In genomic region chr2:74686301-74686987, GRCm38 (mm10) we compare ENCODE assay signal across 9 mouse cellular contexts. TPM values are rescaled to one million over a fixed set of nuclear protein-coding genes. Genes with fewer than 3 reads are reported as not detected.
DNase-seq lines count a peak whose midpoint lies in the region; ATAC-seq and TF ChIP-seq lines count a peak whose summit lies in the region.
"Had no signal": no experiment of that assay in that cellular context is flagged by ENCODE, and none has a peak within 500 bp of the region (broad histone marks: within the 10 kb centered on the region; RNA-seq: fewer than 3 reads in every experiment).

No protein-coding gene starts in this region.

- H3K36me3 ChIP-seq in ES-E14 (ENCODE audit: control insufficient read depth, insufficient read depth, low read length, poor library complexity, severe bottlenecking): no peaks in the 10 kb centered on the region
- no peaks in the 10 kb centered on the region for H3K36me3 ChIP-seq in liver, postnatal 0 days (replicated peaks; ENCODE audit: insufficient read depth, low read length)
- H3K36me3 ChIP-seq in forebrain, embryonic 10.5 days (replicated peaks): no peaks in the 10 kb centered on the region

- no peak overlapping the region for H3K4me2 ChIP-seq in liver, postnatal 0 days (ENCODE audit: low read depth, low read length)

- peak; percentile 76 for TF ChIP-seq CTCF in layer of hippocampus, adult 2 months (conservative IDR thresholded peaks at IDR 0.05)
- peak; percentile 55 for TF ChIP-seq CTCF in liver, postnatal 0 days (IDR thresholded peaks at IDR 0.05; ENCODE audit: low read depth)

- TF ChIP-seq EP300 in liver, postnatal 0 days (IDR thresholded peaks at IDR 0.05; ENCODE audit: low read depth): no peak

- WGBS in liver, postnatal 0 days (ENCODE audit: insufficient replicate concordance): 7% methylated on average over 17 of the region's 17 CpGs
- WGBS in forebrain, embryonic 10.5 days: 5% methylated on average over 17 of the region's 17 CpGs

- H3K9ac ChIP-seq in ES-E14 (ENCODE audit: insufficient read depth, low read depth, low read length, poor library complexity, severe bottlenecking): no peak overlapping the region
- H3K9ac ChIP-seq in liver, postnatal 0 days (replicated peaks): no peak overlapping the region

- DNase-seq in layer of hippocampus, adult 2 months (ENCODE audit: low spot score in 2 of 2): peak in 1 of 2 experiments; percentile 44
- no peak for DNase-seq in layer of hippocampus, adult 9-10 months (ENCODE audit: low spot score)
- DNase-seq in ES-E14 (ENCODE audit: low read depth, low spot score): no peak
- peak; percentile 25 for DNase-seq in c-Kit-positive CD71-positive TER-119-negative erythroid progenitor cells, embryonic 14.5 days (ENCODE audit: low read depth)
- DNase-seq in kidney, adult 11 months: peak; percentile 80
- DNase-seq in liver, postnatal 0 days: no peak
- peak; percentile 63 for DNase-seq in right cerebral cortex, postnatal 4 days
- DNase-seq in forebrain, embryonic 10.5 days (ENCODE audit: extremely low spot score, low spot score): no peak

- in situ Hi-C loops in ES-E14 (cut with MboI; ENCODE audit: low sequenced_read_pairs in 2 of 2, unreplicated experiment in 2 of 2): loop anchor here (10.0 to 25.0 kb wide), 2 partner anchors 58 to 901 kb away; no protein-coding TSS in a partner anchor

- no peak overlapping the region for H3K4me3 ChIP-seq in layer of hippocampus, adult 2 months
- H3K4me3 ChIP-seq in ES-E14 (ENCODE audit: insufficient read depth in 1 of 2, low read depth in 1 of 2, low read length in 2 of 2, poor library complexity in 1 of 2, severe bottlenecking in 1 of 2): no peak overlapping the region
- H3K4me3 ChIP-seq in liver, postnatal 0 days (ENCODE audit: low read depth, low read length): no peak overlapping the region
- H3K4me3 ChIP-seq in forebrain, embryonic 10.5 days: no peak overlapping the region

- H3K27ac ChIP-seq in layer of hippocampus, adult 2 months: no peak overlapping the region
- no peak overlapping the region for H3K27ac ChIP-seq in ES-E14 (ENCODE audit: insufficient read depth, low read depth, low read length, poor library complexity, severe bottlenecking)
- H3K27ac ChIP-seq in liver, postnatal 0 days (ENCODE audit: low read depth): no peak overlapping the region
- H3K27ac ChIP-seq in forebrain, embryonic 10.5 days: no peak overlapping the region

- no peaks in the 10 kb centered on the region for H3K9me3 ChIP-seq in ES-E14 (ENCODE audit: control insufficient read depth, insufficient read depth, low read depth, low read length)
- no peaks in the 10 kb centered on the region for H3K9me3 ChIP-seq in liver, postnatal 0 days (ENCODE audit: low read length)
- no peaks in the 10 kb centered on the region for H3K9me3 ChIP-seq in forebrain, embryonic 10.5 days

- no peak for ATAC-seq in liver, postnatal 0 days

- peaks cover 97% of the 10 kb centered on the region for H3K27me3 ChIP-seq in liver, postnatal 0 days (ENCODE audit: insufficient read depth, low read length)
- peaks cover 100% of the 10 kb centered on the region for H3K27me3 ChIP-seq in forebrain, embryonic 10.5 days (ENCODE audit: poor library complexity, severe bottlenecking)

- peaks cover 0 to 3% of the 10 kb centered on the region in 2 experiments; a peak in 1 of 4 replicates for H3K4me1 ChIP-seq in ES-E14 (ENCODE audit: control insufficient read depth in 2 of 2, insufficient read depth in 2 of 2, low read length in 2 of 2, poor library complexity in 1 of 2)
- H3K4me1 ChIP-seq in liver, postnatal 0 days (ENCODE audit: insufficient read depth): peaks cover 3% of the 10 kb centered on the region; the same call in 1 of the 2 replicates
- peaks cover 21% of the 10 kb centered on the region for H3K4me1 ChIP-seq in forebrain, embryonic 10.5 days

TF ChIP-seq in ES-E14, 5 proteins besides CTCF, POLR2A, EP300 and RAD21:
- TF ChIP-seq MAFK (IDR thresholded peaks at IDR 0.05; ENCODE audit: insufficient read depth, low read depth, low read length) (no peak), CHD2 (IDR thresholded peaks at IDR 0.05; ENCODE audit: low read depth, low read length) (0 out of 2 replicates have a peak, but pooled peaks have one; percentile 19), ZC3H11A (IDR thresholded peaks at IDR 0.05; ENCODE audit: borderline replicate concordance, low read depth, low read length) (no peak), ZNF384 (IDR thresholded peaks at IDR 0.05; ENCODE audit: low read depth, low read length) (peak; percentile 98), HCFC1 (IDR thresholded peaks at IDR 0.05; ENCODE audit: borderline replicate concordance, insufficient read depth, low read length) (no peak)

RNA-seq across cellular contexts. Expression of gene Hoxd10, which starts 5.3 kb away (rescaled TPM):
- not detected for total RNA-seq in layer of hippocampus, adult 2 months (2021)
- 0.40 TPM in 1 of 2 replicates, not detected in the other for total RNA-seq in ES-E14 (2012; rRNA removed)
- polyA plus RNA-seq in liver, postnatal 0 days (2015; fragmentation: Nextera tagmentation; extraction: Ambion mirVana): not detected in 2 replicates
- polyA plus RNA-seq in forebrain, embryonic 10.5 days (2016; fragmentation: Nextera tagmentation; extraction: Ambion mirVana): not detected in 2 replicates
- total RNA-seq: layer of hippocampus, postnatal 25 days had no signal

RNA-seq across cellular contexts. Expression of gene Hoxd11, which starts 7.1 kb away (rescaled TPM):
- total RNA-seq in layer of hippocampus, adult 2 months (2021): not detected
- total RNA-seq in ES-E14 (2012; rRNA removed): 0.11 and 0.18 TPM in 2 replicates
- polyA plus RNA-seq in liver, postnatal 0 days (2015; fragmentation: Nextera tagmentation; extraction: Ambion mirVana): not detected in 2 replicates
- not detected in 2 replicates for polyA plus RNA-seq in forebrain, embryonic 10.5 days (2016; fragmentation: Nextera tagmentation; extraction: Ambion mirVana)
- total RNA-seq: layer of hippocampus, postnatal 25 days had no signal

RNA-seq across cellular contexts. Expression of gene Hoxd9, which starts 11.1 kb away (rescaled TPM):
- not detected for total RNA-seq in layer of hippocampus, adult 2 months (2021)
- total RNA-seq in ES-E14 (2012; rRNA removed): 0.37 and 0.76 TPM in 2 replicates
- polyA plus RNA-seq in liver, postnatal 0 days (2015; fragmentation: Nextera tagmentation; extraction: Ambion mirVana): not detected in 2 replicates
- not detected in 2 replicates for polyA plus RNA-seq in forebrain, embryonic 10.5 days (2016; fragmentation: Nextera tagmentation; extraction: Ambion mirVana)
- total RNA-seq: layer of hippocampus, postnatal 25 days had no signal

RNA-seq across cellular contexts. Expression of gene Hoxd12, which starts 11.6 kb away (rescaled TPM):
- total RNA-seq in layer of hippocampus, adult 2 months (2021): not detected
- not detected in 2 replicates for total RNA-seq in ES-E14 (2012; rRNA removed)
- not detected in 2 replicates for polyA plus RNA-seq in liver, postnatal 0 days (2015; fragmentation: Nextera tagmentation; extraction: Ambion mirVana)
- polyA plus RNA-seq in forebrain, embryonic 10.5 days (2016; fragmentation: Nextera tagmentation; extraction: Ambion mirVana): not detected in 2 replicates
- total RNA-seq: layer of hippocampus, postnatal 25 days had no signal

RNA-seq across cellular contexts. Expression of gene Hoxd8, which starts 18.0 kb away (rescaled TPM):
- not detected for total RNA-seq in layer of hippocampus, adult 2 months (2021)
- 0.63 and 1.2 TPM in 2 replicates for total RNA-seq in ES-E14 (2012; rRNA removed)
- 0.04 TPM in 1 of 2 replicates, not detected in the other for polyA plus RNA-seq in liver, postnatal 0 days (2015; fragmentation: Nextera tagmentation; extraction: Ambion mirVana)
- polyA plus RNA-seq in forebrain, embryonic 10.5 days (2016; fragmentation: Nextera tagmentation; extraction: Ambion mirVana): not detected in 2 replicates
- total RNA-seq: layer of hippocampus, postnatal 25 days had no signal

Comparison
In these comparisons a context has a peak if more than half of its experiments do, and no peak if none do; other contexts are left out.
1. DNase-seq: peak in c-Kit-positive CD71-positive TER-119-negative erythroid progenitor cells, embryonic 14.5 days (single experiment), kidney, adult 11 months (single experiment) and right cerebral cortex, postnatal 4 days (single experiment); none in layer of hippocampus, adult 9-10 months (single experiment), ES-E14 (single experiment), liver, postnatal 0 days (single experiment) and forebrain, embryonic 10.5 days (single experiment).